Mouse (Mus musculus): ENCODE data around the gene Eprs. TPM values are rescaled to one million over a fixed set of nuclear protein-coding genes. Genes with fewer than 3 reads are reported as not detected.

The Eprs gene
- polyA plus RNA-seq, 1 experiment from 2014 or later: 143 TPM

- no peaks in the 10 kb centered on the region for H3K4me1 ChIP-seq (ENCODE audit: control insufficient read depth, insufficient read depth, low read length)
- H3K9me3 ChIP-seq (ENCODE audit: control insufficient read depth, low read length): no peaks in the 10 kb centered on the region
- no peak overlapping the region for H3K27ac ChIP-seq (ENCODE audit: low read depth, low read length)
- no peak for DNase-seq (ENCODE audit: low spot score)
- H3K4me2 ChIP-seq (ENCODE audit: low read depth): no peak overlapping the region
- no peak overlapping the region for H3K9ac ChIP-seq (ENCODE audit: low read length)
- ATAC-seq (ENCODE audit: insufficient read depth, low FRiP score, low TSS enrichment): no peak
- H3K36me3 ChIP-seq (ENCODE audit: control insufficient read depth, insufficient read depth, low read length): no peaks in the 10 kb centered on the region
- peaks cover 9% of the 10 kb centered on the region for H3K27me3 ChIP-seq (ENCODE audit: control insufficient read depth, insufficient read depth, low read length)
- WGBS: 81% methylated on average over 2 of the region's 2 CpGs
- no peak overlapping the region for H3K4me3 ChIP-seq (ENCODE audit: low read depth, low read length)
Observed at GRCm38 (mm10) chr1:185449727-185450126, 86.9 kb downstream of the Eprs start.

- Histone ChIP-seq H3K4me3 (ENCODE audit: low read depth, low read length) (no peak overlapping the region), H3K27ac (ENCODE audit: low read depth, low read length) (no peak overlapping the region), H3K4me2 (ENCODE audit: low read depth) (no peak overlapping the region), H3K9ac (ENCODE audit: low read length) (no peak overlapping the region), H3K4me1 (ENCODE audit: control insufficient read depth, insufficient read depth, low read length) (peaks cover 5% of the 10 kb centered on the region; the same call in 1 of the 2 replicates), H3K36me3 (ENCODE audit: control insufficient read depth, insufficient read depth, low read length) (no peaks in the 10 kb centered on the region), H3K27me3 (ENCODE audit: control insufficient read depth, insufficient read depth, low read length) (peaks cover 21% of the 10 kb centered on the region), H3K9me3 (ENCODE audit: control insufficient read depth, low read length) (no peaks in the 10 kb centered on the region)
- ATAC-seq (ENCODE audit: insufficient read depth, low FRiP score, low TSS enrichment) (no peak), DNase-seq (ENCODE audit: low spot score) (no peak)
- WGBS: 88% methylated on average over 8 of the region's 8 CpGs
Observed at GRCm38 (mm10) chr1:185451077-185451476, 88.2 kb downstream of the Eprs start.

GRCm38 (mm10) chr1:185451495-185451894 is 88.7 kb downstream of the Eprs start:
- H3K36me3 ChIP-seq (ENCODE audit: control insufficient read depth, insufficient read depth, low read length): no peaks in the 10 kb centered on the region
- WGBS: 84% methylated on average over 3 of the region's 3 CpGs

GRCm38 (mm10) chr1:185452461-185452860 is 89.6 kb downstream of the Eprs start:
- no peak overlapping the region for H3K27ac ChIP-seq (ENCODE audit: low read depth, low read length)
- DNase-seq (ENCODE audit: low spot score) (no peak), ATAC-seq (ENCODE audit: insufficient read depth, low FRiP score, low TSS enrichment) (no peak)
- no peaks in the 10 kb centered on the region for H3K9me3 ChIP-seq (ENCODE audit: control insufficient read depth, low read length)
- peaks cover 26% of the 10 kb centered on the region for H3K27me3 ChIP-seq (ENCODE audit: control insufficient read depth, insufficient read depth, low read length)
- 91% methylated on average over 6 of the region's 6 CpGs for WGBS
- no peaks in the 10 kb centered on the region for H3K36me3 ChIP-seq (ENCODE audit: control insufficient read depth, insufficient read depth, low read length)
- H3K4me3 ChIP-seq (ENCODE audit: low read depth, low read length): no peak overlapping the region
- no peak overlapping the region for H3K4me2 ChIP-seq (ENCODE audit: low read depth)
- H3K9ac ChIP-seq (ENCODE audit: low read length): no peak overlapping the region
- H3K4me1 ChIP-seq (ENCODE audit: control insufficient read depth, insufficient read depth, low read length): peaks cover 5% of the 10 kb centered on the region; the same call in 1 of the 2 replicates

More at GRCm38 (mm10) chr1:185451495-185451894, 88.7 kb downstream of the Eprs start:
- Histone ChIP-seq H3K4me3 (ENCODE audit: low read depth, low read length) (no peak overlapping the region), H3K9ac (ENCODE audit: low read length) (no peak overlapping the region), H3K4me2 (ENCODE audit: low read depth) (no peak overlapping the region), H3K4me1 (ENCODE audit: control insufficient read depth, insufficient read depth, low read length) (peaks cover 5% of the 10 kb centered on the region; the same call in 1 of the 2 replicates), H3K9me3 (ENCODE audit: control insufficient read depth, low read length) (no peaks in the 10 kb centered on the region), H3K27ac (ENCODE audit: low read depth, low read length) (no peak overlapping the region), H3K27me3 (ENCODE audit: control insufficient read depth, insufficient read depth, low read length) (peaks cover 25% of the 10 kb centered on the region)
- DNase-seq (ENCODE audit: low spot score): no peak
- ATAC-seq (ENCODE audit: insufficient read depth, low FRiP score, low TSS enrichment): no peak

GRCm38 (mm10) chr1:185454144-185454543 is 91.3 kb downstream of the Eprs start:
- peaks cover 26% of the 10 kb centered on the region for H3K27me3 ChIP-seq (ENCODE audit: control insufficient read depth, insufficient read depth, low read length)
- DNase-seq (ENCODE audit: low spot score) (no peak), ATAC-seq (ENCODE audit: insufficient read depth, low FRiP score, low TSS enrichment) (no peak)
- no peak overlapping the region for H3K27ac ChIP-seq (ENCODE audit: low read depth, low read length)
- H3K36me3 ChIP-seq (ENCODE audit: control insufficient read depth, insufficient read depth, low read length): no peaks in the 10 kb centered on the region
- no peaks in the 10 kb centered on the region for H3K9me3 ChIP-seq (ENCODE audit: control insufficient read depth, low read length)
- WGBS: 47% methylated on average over 4 of the region's 4 CpGs
- H3K9ac ChIP-seq (ENCODE audit: low read length): no peak overlapping the region
- H3K4me1 ChIP-seq (ENCODE audit: control insufficient read depth, insufficient read depth, low read length): peaks cover 5% of the 10 kb centered on the region; the same call in 1 of the 2 replicates
- H3K4me3 ChIP-seq (ENCODE audit: low read depth, low read length): no peak overlapping the region
- peak overlapping the region; percentile 99 for H3K4me2 ChIP-seq (ENCODE audit: low read depth)

GRCm38 (mm10) chr1:185454575-185454954 is 91.7 kb downstream of the Eprs start, which contains the start of gene Slc30a10:
Gene Slc30a10, plus strand, starts transcription at chr1:185454848.
- H3K4me2 ChIP-seq (ENCODE audit: low read depth): peak within 1 kb of the TSS; percentile 99
- peaks cover 5% of the 10 kb centered on the region; the same call in 1 of the 2 replicates for H3K4me1 ChIP-seq (ENCODE audit: control insufficient read depth, insufficient read depth, low read length)
- no peaks in the 10 kb centered on the region for H3K9me3 ChIP-seq (ENCODE audit: control insufficient read depth, low read length)
- ATAC-seq (ENCODE audit: insufficient read depth, low FRiP score, low TSS enrichment): peak; percentile 71
- no peak for DNase-seq (ENCODE audit: low spot score)
- H3K4me3 ChIP-seq (ENCODE audit: low read depth, low read length): peak within 1 kb of the TSS; percentile 49
- peak within 1 kb of the TSS; percentile 62 for H3K9ac ChIP-seq (ENCODE audit: low read length)
- H3K27me3 ChIP-seq (ENCODE audit: control insufficient read depth, insufficient read depth, low read length): peaks cover 26% of the 10 kb centered on the region
- 1% methylated on average over 18 of the region's 18 CpGs for WGBS
- no peaks in the 10 kb centered on the region for H3K36me3 ChIP-seq (ENCODE audit: control insufficient read depth, insufficient read depth, low read length)
- H3K27ac ChIP-seq (ENCODE audit: low read depth, low read length): 0 out of 2 replicates have a peak within 1 kb of the TSS, but pooled peaks have one; percentile 6

GRCm38 (mm10) chr1:185454955-185455701 is 92.3 kb downstream of the Eprs start:
- Histone ChIP-seq H3K9me3 (ENCODE audit: control insufficient read depth, low read length) (no peaks in the 10 kb centered on the region), H3K27ac (ENCODE audit: low read depth, low read length) (0 out of 2 replicates have a peak overlapping the region, but pooled peaks have one; percentile 6), H3K36me3 (ENCODE audit: control insufficient read depth, insufficient read depth, low read length) (no peaks in the 10 kb centered on the region), H3K9ac (ENCODE audit: low read length) (peak overlapping the region; percentile 62), H3K27me3 (ENCODE audit: control insufficient read depth, insufficient read depth, low read length) (peaks cover 26% of the 10 kb centered on the region), H3K4me1 (ENCODE audit: control insufficient read depth, insufficient read depth, low read length) (peaks cover 5% of the 10 kb centered on the region; the same call in 1 of the 2 replicates), H3K4me2 (ENCODE audit: low read depth) (peak overlapping the region; percentile 99), H3K4me3 (ENCODE audit: low read depth, low read length) (peak overlapping the region; percentile 49)
- 1% methylated on average over 67 of the region's 71 CpGs for WGBS
- DNase-seq (ENCODE audit: low spot score): peak; percentile 67
- ATAC-seq (ENCODE audit: insufficient read depth, low FRiP score, low TSS enrichment): peak; percentile 58

GRCm38 (mm10) chr1:185456327-185456726 is 93.5 kb downstream of the Eprs start:
- H3K4me3 ChIP-seq (ENCODE audit: low read depth, low read length): no peak overlapping the region; the same call in 1 of the 2 replicates
- H3K27me3 ChIP-seq (ENCODE audit: control insufficient read depth, insufficient read depth, low read length): peaks cover 26% of the 10 kb centered on the region

GRCm38 (mm10) chr1:185460096-185460495 is 97.3 kb downstream of the Eprs start:
- Histone ChIP-seq H3K9me3 (ENCODE audit: control insufficient read depth, low read length) (no peaks in the 10 kb centered on the region), H3K9ac (ENCODE audit: low read length) (no peak overlapping the region), H3K4me2 (ENCODE audit: low read depth) (no peak overlapping the region), H3K36me3 (ENCODE audit: control insufficient read depth, insufficient read depth, low read length) (no peaks in the 10 kb centered on the region), H3K27me3 (ENCODE audit: control insufficient read depth, insufficient read depth, low read length) (peaks cover 13% of the 10 kb centered on the region), H3K4me3 (ENCODE audit: low read depth, low read length) (no peak overlapping the region), H3K27ac (ENCODE audit: low read depth, low read length) (no peak overlapping the region), H3K4me1 (ENCODE audit: control insufficient read depth, insufficient read depth, low read length) (peaks cover 4% of the 10 kb centered on the region; the same call in 1 of the 2 replicates)
- 82% methylated on average over 5 of the region's 5 CpGs for WGBS
- ATAC-seq (ENCODE audit: insufficient read depth, low FRiP score, low TSS enrichment): no peak
- DNase-seq (ENCODE audit: low spot score): no peak

More at GRCm38 (mm10) chr1:185456327-185456726, 93.5 kb downstream of the Eprs start:
- Histone ChIP-seq H3K9ac (ENCODE audit: low read length) (no peak overlapping the region), H3K9me3 (ENCODE audit: control insufficient read depth, low read length) (no peaks in the 10 kb centered on the region), H3K4me1 (ENCODE audit: control insufficient read depth, insufficient read depth, low read length) (peaks cover 5% of the 10 kb centered on the region; the same call in 1 of the 2 replicates), H3K4me2 (ENCODE audit: low read depth) (no peak overlapping the region), H3K36me3 (ENCODE audit: control insufficient read depth, insufficient read depth, low read length) (no peaks in the 10 kb centered on the region), H3K27ac (ENCODE audit: low read depth, low read length) (no peak overlapping the region)
- 87% methylated on average over 9 of the region's 9 CpGs for WGBS
- DNase-seq (ENCODE audit: low spot score): no peak
- no peak for ATAC-seq (ENCODE audit: insufficient read depth, low FRiP score, low TSS enrichment)
